Mouse (Mus musculus) spleen, adult 2 months (tissue): Measurements from ENCODE around the gene Hoxa13. TPM values are rescaled to one million over a fixed set of nuclear protein-coding genes. Genes with fewer than 3 reads are reported as not detected.

ENCODE experiments used
- DNase-seq, 2 experiments: peaks; one replicate each; pipeline versions ENCODE4 v3.0.0 to v3.0.0-alpha.2; 2012 to 2021; ENCODE audit warnings: low spot score in 2 of 2, low read depth in 1 of 2
- H3K27ac ChIP-seq: fragments of 200-500 bp; 2 replicates; pipeline ENCODE4 v1.5.1; 2012; ENCODE audit warnings: low read length, inconsistent platforms; ENCODE audit not compliant: insufficient read depth
- H3K27me3 ChIP-seq: fragments of 200-500 bp; 2 replicates; pipeline ENCODE4 v1.6.1; 2012; ENCODE audit warnings: mild to moderate bottlenecking, moderate library complexity, low read length, inconsistent platforms; ENCODE audit not compliant: control insufficient read depth, insufficient read depth
- H3K36me3 ChIP-seq: fragments of 200-500 bp; 2 replicates; pipeline ENCODE4 v1.6.1; 2012; ENCODE audit warnings: mild to moderate bottlenecking, low read length, inconsistent platforms; ENCODE audit not compliant: control insufficient read depth, insufficient read depth
- H3K4me1 ChIP-seq: fragments of 200-500 bp; 2 replicates; pipeline ENCODE4 v1.6.1; 2011; ENCODE audit warnings: inconsistent platforms; ENCODE audit not compliant: control insufficient read depth, insufficient read depth, insufficient read length
- H3K4me3 ChIP-seq: fragments of 200-500 bp; 2 replicates; pipeline ENCODE4 v1.5.1; 2011; ENCODE audit warnings: mild to moderate bottlenecking, inconsistent platforms; ENCODE audit not compliant: insufficient read depth, insufficient read length; ENCODE audit errors: extremely low read depth
- CTCF ChIP-seq: fragments of 200-500 bp; IDR thresholded peaks from 2 replicates; pipeline ENCODE4 v1.5.1; 2011; ENCODE audit warnings: mild to moderate bottlenecking, inconsistent platforms; ENCODE audit not compliant: insufficient read depth, insufficient read length, insufficient replicate concordance; ENCODE audit errors: extremely low read depth
- POLR2A ChIP-seq: fragments of 200-500 bp; IDR thresholded peaks from 2 replicates; pipeline ENCODE4 v1.6.1; 2011; ENCODE audit warnings: low read depth, low read length, inconsistent platforms
- WGBS: fragments of 180-500 bp; shearing (Covaris S2); methylation state at CpG from one replicate; pipeline ENCODE4 v1.1.7; 2018; 5-methylcytosine and 5-hydroxymethylcytosine counted together
- polyA plus RNA-seq: library from polyadenylated mRNA; depleted of rRNA; stranded (reverse); fragments of >200 nt; gene quantifications from 2 replicates; pipeline ENCODE4 v1.2.3, GENCODE M21; 2012

The Hoxa13 gene
- polyA plus RNA-seq, 1 experiment = not detected

GRCm38 (mm10) chr6:52268756-52269155 lies 8.1 kb upstream of the Hoxa13 start:
- H3K4me3 ChIP-seq = no peak overlapping the region
- no peak for DNase-seq
- no peaks in the 10 kb centered on the region for H3K4me1 ChIP-seq
- peaks cover 36% of the 10 kb centered on the region for H3K27me3 ChIP-seq
- WGBS = 35% methylated on average over 3 of the region's 3 CpGs
- no peak for TF ChIP-seq POLR2A
- no peaks in the 10 kb centered on the region for H3K36me3 ChIP-seq
- no peak overlapping the region for H3K27ac ChIP-seq

GRCm38 (mm10) chr6:52268341-52268740 lies 7.7 kb upstream of the Hoxa13 start:
- H3K27me3 ChIP-seq = peaks cover 32% of the 10 kb centered on the region
- no peak for TF ChIP-seq POLR2A
- TF ChIP-seq CTCF = no peak
- H3K4me1 ChIP-seq = no peaks in the 10 kb centered on the region
- DNase-seq = no peak
- no peaks in the 10 kb centered on the region for H3K36me3 ChIP-seq
- no peak overlapping the region for H3K27ac ChIP-seq
- H3K4me3 ChIP-seq = no peak overlapping the region
- WGBS = 26% methylated on average over 7 of the region's 7 CpGs

- no peak for DNase-seq
- no peaks in the 10 kb centered on the region for H3K36me3 ChIP-seq
- no peak overlapping the region for H3K27ac ChIP-seq
- no peaks in the 10 kb centered on the region for H3K4me1 ChIP-seq
- no peak for TF ChIP-seq CTCF
- TF ChIP-seq POLR2A = no peak
- WGBS = 17% methylated on average over 3 of the region's 3 CpGs
- no peak overlapping the region for H3K4me3 ChIP-seq
- H3K27me3 ChIP-seq = peaks cover 34% of the 10 kb centered on the region
Measured at GRCm38 (mm10) chr6:52267691-52268090, 7.0 kb upstream of the Hoxa13 start.

- H3K27me3 ChIP-seq = peaks cover 36% of the 10 kb centered on the region
- no peak overlapping the region for H3K27ac ChIP-seq
- no peak for DNase-seq
- H3K4me3 ChIP-seq = no peak overlapping the region
- 33% methylated on average over 5 of the region's 5 CpGs for whole genome bisulfite sequencing
- TF ChIP-seq POLR2A = no peak
- TF ChIP-seq CTCF = no peak
- H3K4me1 ChIP-seq = no peaks in the 10 kb centered on the region
- no peaks in the 10 kb centered on the region for H3K36me3 ChIP-seq
Measured at GRCm38 (mm10) chr6:52267221-52267620, 6.5 kb upstream of the Hoxa13 start.

GRCm38 (mm10) chr6:52266666-52266985 lies 5.9 kb upstream of the Hoxa13 start:
- H3K4me1 ChIP-seq = no peaks in the 10 kb centered on the region
- TF ChIP-seq CTCF = no peak
- no peak for TF ChIP-seq POLR2A
- no peak for DNase-seq
- no peak overlapping the region for H3K4me3 ChIP-seq
- WGBS = 11% methylated on average over 9 of the region's 9 CpGs
- H3K27ac ChIP-seq = no peak overlapping the region
- H3K36me3 ChIP-seq = no peaks in the 10 kb centered on the region
- peaks cover 41% of the 10 kb centered on the region for H3K27me3 ChIP-seq

- peaks cover 45% of the 10 kb centered on the region for H3K27me3 ChIP-seq
- no peaks in the 10 kb centered on the region for H3K36me3 ChIP-seq
- H3K27ac ChIP-seq = no peak overlapping the region
- WGBS = 6% methylated on average over 19 of the region's 19 CpGs
- H3K4me1 ChIP-seq = no peaks in the 10 kb centered on the region; the same call in 1 of the 2 replicates
- DNase-seq = no peak
- no peak overlapping the region for H3K4me3 ChIP-seq
- no peak for TF ChIP-seq CTCF
- no peak for TF ChIP-seq POLR2A
Measured at GRCm38 (mm10) chr6:52265913-52266665, 5.4 kb upstream of the Hoxa13 start.

GRCm38 (mm10) chr6:52265306-52265912 lies 4.7 kb upstream of the Hoxa13 start:
- DNase-seq = no peak
- TF ChIP-seq POLR2A = no peak
- no peak for TF ChIP-seq CTCF

More at GRCm38 (mm10) chr6:52265306-52265912, 4.7 kb upstream of the Hoxa13 start:
- no peak overlapping the region for H3K27ac ChIP-seq
- no peaks in the 10 kb centered on the region; the same call in 1 of the 2 replicates for H3K4me1 ChIP-seq
- H3K36me3 ChIP-seq = no peaks in the 10 kb centered on the region
- peaks cover 50% of the 10 kb centered on the region for H3K27me3 ChIP-seq
- 9% methylated on average over 18 of the region's 18 CpGs for WGBS
- no peak overlapping the region for H3K4me3 ChIP-seq
